Mouse (Mus musculus): ENCODE measurements around the gene Fam129b. TPM values are rescaled to one million over a fixed set of nuclear protein-coding genes. Genes with fewer than 3 reads are reported as not detected.

Gene Fam129b
- polyA plus RNA-seq, 1 experiment from 2014 or later, result 13.8 TPM

GRCm38 (mm10) chr2:32894097-32894496, 18.2 kb downstream of the Fam129b start:
- DNase-seq (ENCODE audit: low spot score) (no peak), ATAC-seq (no peak)
- no peak overlapping the region for H3K4me3 ChIP-seq (ENCODE audit: low read depth, low read length)
- H3K27me3 ChIP-seq (replicated peaks; ENCODE audit: control insufficient read depth, insufficient read depth, low read length), result no peaks in the 10 kb centered on the region
- no peak overlapping the region for H3K4me2 ChIP-seq (ENCODE audit: low read length)
- no peaks in the 10 kb centered on the region for H3K36me3 ChIP-seq (ENCODE audit: control insufficient read depth, insufficient read depth, low read length)
- no peak overlapping the region for H3K27ac ChIP-seq (ENCODE audit: low read depth, low read length)
- peaks cover 22% of the 10 kb centered on the region for H3K4me1 ChIP-seq (ENCODE audit: control insufficient read depth, insufficient read depth, low read length)
- H3K9me3 ChIP-seq (replicated peaks; ENCODE audit: control insufficient read depth, low read length), result no peaks in the 10 kb centered on the region
- H3K9ac ChIP-seq (ENCODE audit: low read length), result no peak overlapping the region
- 76% methylated on average over 2 of the region's 2 CpGs for WGBS

GRCm38 (mm10) chr2:32895606-32896106, 19.7 kb downstream of the Fam129b start:
- DNase-seq (ENCODE audit: low spot score), result peak; percentile 71
- no peak overlapping the region for H3K4me3 ChIP-seq (ENCODE audit: low read depth, low read length)
- H3K4me2 ChIP-seq (ENCODE audit: low read length), result no peak overlapping the region
- H3K4me1 ChIP-seq (ENCODE audit: control insufficient read depth, insufficient read depth, low read length), result peaks cover 22% of the 10 kb centered on the region
- H3K27me3 ChIP-seq (replicated peaks; ENCODE audit: control insufficient read depth, insufficient read depth, low read length), result no peaks in the 10 kb centered on the region
- 26% methylated on average over 8 of the region's 8 CpGs for WGBS
- H3K27ac ChIP-seq (ENCODE audit: low read depth, low read length), result peak overlapping the region; percentile 58; the same call in 1 of the 2 replicates
- H3K36me3 ChIP-seq (ENCODE audit: control insufficient read depth, insufficient read depth, low read length), result no peaks in the 10 kb centered on the region
- no peak overlapping the region for H3K9ac ChIP-seq (ENCODE audit: low read length)
- peak; percentile 67 for ATAC-seq
- no peaks in the 10 kb centered on the region for H3K9me3 ChIP-seq (replicated peaks; ENCODE audit: control insufficient read depth, low read length)

GRCm38 (mm10) chr2:32896507-32897147, 20.7 kb downstream of the Fam129b start:
- Histone ChIP-seq H3K4me3 (ENCODE audit: low read depth, low read length) (no peak overlapping the region), H3K27ac (ENCODE audit: low read depth, low read length) (peak overlapping the region; percentile 23; the same call in 1 of the 2 replicates), H3K27me3 (replicated peaks; ENCODE audit: control insufficient read depth, insufficient read depth, low read length) (no peaks in the 10 kb centered on the region), H3K9ac (ENCODE audit: low read length) (no peak overlapping the region), H3K9me3 (replicated peaks; ENCODE audit: control insufficient read depth, low read length) (no peaks in the 10 kb centered on the region), H3K4me1 (ENCODE audit: control insufficient read depth, insufficient read depth, low read length) (peaks cover 22% of the 10 kb centered on the region), H3K36me3 (ENCODE audit: control insufficient read depth, insufficient read depth, low read length) (no peaks in the 10 kb centered on the region), H3K4me2 (ENCODE audit: low read length) (no peak overlapping the region)
- 51% methylated on average over 10 of the region's 10 CpGs for WGBS
- peak; percentile 30; the same call in 1 of the 2 replicates for ATAC-seq
- peak; percentile 67 for DNase-seq (ENCODE audit: low spot score)

GRCm38 (mm10) chr2:32898983-32899382, 23.1 kb downstream of the Fam129b start:
- Histone ChIP-seq H3K4me3 (ENCODE audit: low read depth, low read length) (no peak overlapping the region), H3K4me1 (ENCODE audit: control insufficient read depth, insufficient read depth, low read length) (peaks cover 22% of the 10 kb centered on the region), H3K4me2 (ENCODE audit: low read length) (no peak overlapping the region), H3K9ac (ENCODE audit: low read length) (no peak overlapping the region), H3K9me3 (replicated peaks; ENCODE audit: control insufficient read depth, low read length) (no peaks in the 10 kb centered on the region), H3K27me3 (replicated peaks; ENCODE audit: control insufficient read depth, insufficient read depth, low read length) (no peaks in the 10 kb centered on the region), H3K36me3 (ENCODE audit: control insufficient read depth, insufficient read depth, low read length) (no peaks in the 10 kb centered on the region), H3K27ac (ENCODE audit: low read depth, low read length) (no peak overlapping the region)
- DNase-seq (ENCODE audit: low spot score) (no peak), ATAC-seq (no peak)
- 76% methylated on average over 7 of the region's 7 CpGs for WGBS

- no peak overlapping the region for H3K4me3 ChIP-seq (ENCODE audit: low read depth, low read length)
- no peak overlapping the region for H3K9ac ChIP-seq (ENCODE audit: low read length)
- H3K36me3 ChIP-seq (ENCODE audit: control insufficient read depth, insufficient read depth, low read length), result no peaks in the 10 kb centered on the region
- no peak overlapping the region for H3K27ac ChIP-seq (ENCODE audit: low read depth, low read length)
- WGBS, result 89% methylated on average over 9 of the region's 9 CpGs
- H3K4me2 ChIP-seq (ENCODE audit: low read length), result no peak overlapping the region
- H3K4me1 ChIP-seq (ENCODE audit: control insufficient read depth, insufficient read depth, low read length), result peaks cover 5% of the 10 kb centered on the region; the same call in 1 of the 2 replicates
- H3K27me3 ChIP-seq (replicated peaks; ENCODE audit: control insufficient read depth, insufficient read depth, low read length), result no peaks in the 10 kb centered on the region
- DNase-seq (ENCODE audit: low spot score), result no peak
- ATAC-seq, result no peak
- H3K9me3 ChIP-seq (replicated peaks; ENCODE audit: control insufficient read depth, low read length), result no peaks in the 10 kb centered on the region
Measured at GRCm38 (mm10) chr2:32902126-32902525, 26.2 kb downstream of the Fam129b start.

GRCm38 (mm10) chr2:32903470-32903869, 27.6 kb downstream of the Fam129b start:
- Histone ChIP-seq H3K4me1 (ENCODE audit: control insufficient read depth, insufficient read depth, low read length) (peaks cover 8% of the 10 kb centered on the region), H3K36me3 (ENCODE audit: control insufficient read depth, insufficient read depth, low read length) (no peaks in the 10 kb centered on the region), H3K27ac (ENCODE audit: low read depth, low read length) (no peak overlapping the region), H3K4me3 (ENCODE audit: low read depth, low read length) (no peak overlapping the region), H3K9me3 (replicated peaks; ENCODE audit: control insufficient read depth, low read length) (no peaks in the 10 kb centered on the region), H3K4me2 (ENCODE audit: low read length) (no peak overlapping the region), H3K27me3 (replicated peaks; ENCODE audit: control insufficient read depth, insufficient read depth, low read length) (no peaks in the 10 kb centered on the region), H3K9ac (ENCODE audit: low read length) (no peak overlapping the region)
- WGBS, result 88% methylated on average over 4 of the region's 4 CpGs
- DNase-seq (ENCODE audit: low spot score), result no peak
- no peak for ATAC-seq

- H3K27ac ChIP-seq (ENCODE audit: low read depth, low read length), result no peak overlapping the region
- 94% methylated on average over 5 of the region's 5 CpGs for WGBS
- H3K4me3 ChIP-seq (ENCODE audit: low read depth, low read length), result no peak overlapping the region
- H3K27me3 ChIP-seq (replicated peaks; ENCODE audit: control insufficient read depth, insufficient read depth, low read length), result no peaks in the 10 kb centered on the region
- no peak overlapping the region for H3K9ac ChIP-seq (ENCODE audit: low read length)
- DNase-seq (ENCODE audit: low spot score) (no peak), ATAC-seq (no peak)
- H3K4me2 ChIP-seq (ENCODE audit: low read length), result no peak overlapping the region
- no peaks in the 10 kb centered on the region for H3K36me3 ChIP-seq (ENCODE audit: control insufficient read depth, insufficient read depth, low read length)
- H3K9me3 ChIP-seq (replicated peaks; ENCODE audit: control insufficient read depth, low read length), result no peaks in the 10 kb centered on the region
- H3K4me1 ChIP-seq (ENCODE audit: control insufficient read depth, insufficient read depth, low read length), result peaks cover 16% of the 10 kb centered on the region
Measured at GRCm38 (mm10) chr2:32904637-32905036, 28.7 kb downstream of the Fam129b start.

- ATAC-seq (no peak), DNase-seq (ENCODE audit: low spot score) (no peak)
- H3K27ac ChIP-seq (ENCODE audit: low read depth, low read length), result no peak overlapping the region
- no peak overlapping the region for H3K4me3 ChIP-seq (ENCODE audit: low read depth, low read length)
- no peaks in the 10 kb centered on the region for H3K9me3 ChIP-seq (replicated peaks; ENCODE audit: control insufficient read depth, low read length)
- WGBS, result 78% methylated on average over 8 of the region's 8 CpGs
- H3K27me3 ChIP-seq (replicated peaks; ENCODE audit: control insufficient read depth, insufficient read depth, low read length), result no peaks in the 10 kb centered on the region
- H3K9ac ChIP-seq (ENCODE audit: low read length), result no peak overlapping the region
- peaks cover 3% of the 10 kb centered on the region; the same call in 1 of the 2 replicates for H3K36me3 ChIP-seq (ENCODE audit: control insufficient read depth, insufficient read depth, low read length)
- peaks cover 16% of the 10 kb centered on the region for H3K4me1 ChIP-seq (ENCODE audit: control insufficient read depth, insufficient read depth, low read length)
- H3K4me2 ChIP-seq (ENCODE audit: low read length), result no peak overlapping the region
Measured at GRCm38 (mm10) chr2:32905297-32905696, 29.4 kb downstream of the Fam129b start.

- Histone ChIP-seq H3K9me3 (replicated peaks; ENCODE audit: control insufficient read depth, low read length) (no peaks in the 10 kb centered on the region), H3K4me1 (ENCODE audit: control insufficient read depth, insufficient read depth, low read length) (peaks cover 16% of the 10 kb centered on the region), H3K36me3 (ENCODE audit: control insufficient read depth, insufficient read depth, low read length) (peaks cover 17% of the 10 kb centered on the region), H3K27me3 (replicated peaks; ENCODE audit: control insufficient read depth, insufficient read depth, low read length) (no peaks in the 10 kb centered on the region), H3K27ac (ENCODE audit: low read depth, low read length) (peak overlapping the region; percentile 75; the same call in 1 of the 2 replicates), H3K9ac (ENCODE audit: low read length) (peak overlapping the region; percentile 13; the same call in 1 of the 2 replicates), H3K4me2 (ENCODE audit: low read length) (no peak overlapping the region), H3K4me3 (ENCODE audit: low read depth, low read length) (no peak overlapping the region)
- WGBS, result 55% methylated on average over 8 of the region's 8 CpGs
- ATAC-seq (no peak), DNase-seq (ENCODE audit: low spot score) (no peak)
Measured at GRCm38 (mm10) chr2:32907442-32907841, 31.5 kb downstream of the Fam129b start.

All from forebrain, embryonic 14.5 days (tissue).